Mouse (Mus musculus) hindlimb bud, embryonic 11.5 days (tissue): Measurements from ENCODE around the gene Ovol1.

Experiments used
- DNase-seq: peaks from one replicate; pipeline ENCODE4 v3.0.0-alpha.2; 2012; ENCODE audit warnings: low read depth, low spot score; ENCODE audit errors: extremely low spot score

Ovol1 gene

GRCm38 (mm10) chr19:5569521-5569920 lies 9.1 kb upstream of the Ovol1 start:
- DNase-seq: no peak

- DNase-seq: peak; percentile 82
Measured at GRCm38 (mm10) chr19:5568470-5569140, 8.2 kb upstream of the Ovol1 start.

- peak; percentile 57 for DNase-seq
Measured at GRCm38 (mm10) chr19:5567534-5568469, 7.4 kb upstream of the Ovol1 start, which contains the start of gene Ap5b1. Gene Ap5b1 (plus strand): TSS chr19:5568025.

- no peak for DNase-seq
Measured at GRCm38 (mm10) chr19:5567180-5567533, 6.7 kb upstream of the Ovol1 start.

GRCm38 (mm10) chr19:5566316-5566715 lies 5.9 kb upstream of the Ovol1 start:
- DNase-seq: no peak

GRCm38 (mm10) chr19:5562776-5563175 lies 2.3 kb upstream of the Ovol1 start:
- no peak for DNase-seq

- DNase-seq: no peak
Measured at GRCm38 (mm10) chr19:5561886-5562285, 1.4 kb upstream of the Ovol1 start.

- no peak for DNase-seq
Measured at GRCm38 (mm10) chr19:5561252-5561790, 875 bp upstream of the Ovol1 start.

- no peak for DNase-seq
Measured at GRCm38 (mm10) chr19:5559631-5560456, 602 bp downstream of the Ovol1 start.

GRCm38 (mm10) chr19:5559229-5559628 lies 1.2 kb downstream of the Ovol1 start:
- DNase-seq: no peak

GRCm38 (mm10) chr19:5558770-5559169 lies 1.7 kb downstream of the Ovol1 start:
- no peak for DNase-seq

GRCm38 (mm10) chr19:5558169-5558568 lies 2.3 kb downstream of the Ovol1 start:
- no peak for DNase-seq

GRCm38 (mm10) chr19:5554212-5554611 lies 6.2 kb downstream of the Ovol1 start:
- DNase-seq: no peak

- DNase-seq: no peak
Measured at GRCm38 (mm10) chr19:5553802-5554201, 6.6 kb downstream of the Ovol1 start.

- no peak for DNase-seq
Measured at GRCm38 (mm10) chr19:5547471-5548056, 12.9 kb downstream of the Ovol1 start.

GRCm38 (mm10) chr19:5544031-5544430 lies 16.4 kb downstream of the Ovol1 start:
- no peak for DNase-seq

GRCm38 (mm10) chr19:5543362-5543761 lies 17.1 kb downstream of the Ovol1 start:
- DNase-seq: no peak

- DNase-seq: no peak
Measured at GRCm38 (mm10) chr19:5538786-5539185, 21.7 kb downstream of the Ovol1 start.

- no peak for DNase-seq
Measured at GRCm38 (mm10) chr19:5532520-5532919, 27.9 kb downstream of the Ovol1 start.

- DNase-seq: no peak
Measured at GRCm38 (mm10) chr19:5530138-5530524, 30.3 kb downstream of the Ovol1 start.
